Mouse (Mus musculus) adrenal gland, adult 18-20 months (tissue): ENCODE measurements around the gene Becn1. TPM values are rescaled to one million over a fixed set of nuclear protein-coding genes. Genes with fewer than 3 reads are reported as not detected.

Source experiments
- DNase-seq, 2 experiments: peaks; one replicate each; pipeline ENCODE4 v3.0.0; 2021 to 2022; ENCODE audit warnings: low spot score in 2 of 2
- total RNA-seq, 2 experiments: library from RNA; stranded (reverse); gene quantifications; 1 replicate in 1 of 2; 2 replicates in 1 of 2; pipeline ENCODE4 v1.2.3; 2021

Becn1 gene
- total RNA-seq, 2 experiments from 2014 or later = 151 to 161 TPM

DNA sequence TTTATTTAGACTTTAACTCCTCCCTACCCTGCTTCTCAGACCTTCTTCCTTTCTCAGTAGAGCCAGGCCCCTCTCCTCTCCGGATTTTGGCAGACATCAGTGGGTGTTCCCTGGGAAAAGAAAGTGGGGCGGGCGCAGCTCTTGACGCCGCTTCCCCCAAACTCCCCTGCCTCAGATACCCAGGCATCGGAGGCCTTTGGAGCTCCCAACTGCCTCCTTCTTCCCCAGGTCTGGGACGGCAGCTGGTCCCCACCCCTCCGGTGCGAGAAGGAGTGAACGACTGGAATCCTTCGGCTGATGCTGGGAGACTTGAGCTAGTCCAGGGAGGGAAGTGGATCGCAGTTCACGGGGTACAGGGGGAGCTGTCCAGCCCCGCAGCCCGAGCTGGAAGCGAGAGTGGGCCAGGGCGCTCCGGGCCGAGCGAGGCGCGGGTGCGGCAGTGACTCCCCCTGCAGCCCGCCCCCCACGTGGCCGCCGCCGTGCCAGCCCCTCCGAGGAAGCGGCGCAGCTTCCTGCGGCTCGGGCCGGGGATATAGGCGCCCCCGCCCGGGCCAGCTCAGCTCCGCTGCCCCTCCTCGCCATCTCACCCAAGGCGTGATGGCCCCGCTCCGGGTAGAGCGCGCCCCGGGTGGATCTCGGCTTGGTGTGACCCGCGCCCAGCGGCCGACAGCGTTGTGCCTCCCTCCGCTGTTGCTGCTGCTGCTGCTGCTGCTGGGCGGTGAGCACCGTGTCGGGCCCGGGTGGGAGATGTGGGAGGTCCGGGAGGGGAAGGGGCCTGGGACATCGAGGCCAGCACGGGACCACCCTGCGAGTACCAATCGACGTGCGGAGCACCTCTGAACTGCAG, 56.0 kb downstream of the Becn1 start, which contains the start of gene Ramp2:
TSS of gene Ramp2 (plus strand) at position 174 of the 847 bp plus-strand sequence.
- DNase-seq = peak in 1 of 2 experiments; percentile 63

GRCm38 (mm10) chr11:101245071-101245470, 57.0 kb downstream of the Becn1 start:
- no peak for DNase-seq

DNA sequence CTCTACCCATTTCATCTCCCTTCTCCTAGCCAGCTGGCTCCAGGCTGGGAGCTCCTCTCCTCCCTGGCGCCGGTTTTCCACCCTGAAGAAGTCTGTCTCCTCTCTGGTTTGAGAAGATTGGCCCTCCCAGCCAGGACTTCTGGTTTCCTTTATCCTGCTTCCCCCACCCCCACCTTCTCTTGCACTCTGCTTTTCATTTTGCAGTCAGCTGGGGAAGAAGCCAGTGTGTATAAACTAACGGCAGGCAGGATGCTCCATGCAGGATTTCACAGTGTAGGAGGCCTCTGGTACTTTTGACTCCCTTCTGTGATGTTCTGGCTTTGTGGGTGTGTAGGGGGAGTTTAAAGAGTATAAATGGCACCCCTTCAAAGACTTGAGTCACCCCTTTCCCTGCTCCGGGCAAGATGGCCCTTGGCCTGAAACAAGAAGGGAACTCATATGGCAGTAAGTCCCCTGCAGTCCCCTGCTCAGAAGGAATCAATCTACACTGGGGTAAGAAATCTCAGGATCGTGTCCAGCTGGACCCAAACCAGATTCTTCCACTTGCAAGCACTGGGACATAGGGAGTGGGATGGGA, 63.9 kb downstream of the Becn1 start:
- peak in 1 of 2 experiments; percentile 25 for DNase-seq

GRCm38 (mm10) chr11:101236782-101237181, 65.3 kb downstream of the Becn1 start:
- DNase-seq = no peak

Other genes with a start within 250 kb of the Becn1 start
- gene Naglu, start 232.3 kb downstream of the Becn1 start, total RNA-seq = 10 to 100 TPM; 25.8 to 39.0 TPM
- gene Hsd17b1, start 223.9 kb downstream of the Becn1 start, total RNA-seq = 1 to 10 TPM; 1.2 to 2.0 TPM
- 10 to 100 TPM; 84.4 to 94.1 TPM for gene Coasy, start 219.7 kb downstream of the Becn1 start, total RNA-seq
- gene Mlx, start 215.0 kb downstream of the Becn1 start, total RNA-seq = 10 to 100 TPM; 46.5 to 61.8 TPM
- 1 to 10 TPM; 2.8 to 3.8 TPM for gene Psmc3ip, start 206.8 kb downstream of the Becn1 start, total RNA-seq
- 10 to 100 TPM; 50.3 to 57.4 TPM for gene Retreg3, start 182.4 kb downstream of the Becn1 start, total RNA-seq
- gene Tubg1, start 182.3 kb downstream of the Becn1 start, total RNA-seq = 10 to 100 TPM; 32.9 to 37.0 TPM
- gene Tubg2, start 146.4 kb downstream of the Becn1 start, total RNA-seq = 1 to 10 TPM; 5.9 to 6.4 TPM
- gene Cntnap1, start 131.8 kb downstream of the Becn1 start, total RNA-seq = 1 to 10 TPM; 6.4 to 7.3 TPM
- 10 to 100 TPM; 24.3 to 25.6 TPM for gene Plekhh3, start 130.9 kb downstream of the Becn1 start, total RNA-seq
- gene Ccr10, start 126.8 kb downstream of the Becn1 start, total RNA-seq = under 1 TPM in 1 of 2 experiments, not detected in 1; 0.51 TPM
- gene Ezh1, start 75.8 kb downstream of the Becn1 start, total RNA-seq = 10 to 100 TPM; 29.5 to 35.6 TPM
- 10 to 100 TPM; 38.3 to 41.4 TPM for gene Ramp2, start 56.3 kb downstream of the Becn1 start, total RNA-seq
- gene Vps25, start 48.6 kb downstream of the Becn1 start, total RNA-seq = 100 to 1,000 TPM in 1 of 2 experiments, 10 to 100 TPM in 1; 89.3 to 113 TPM
- 1 to 10 TPM; 4.1 to 4.6 TPM for gene Wnk4, start 41.7 kb downstream of the Becn1 start, total RNA-seq
- under 1 TPM; 0.33 to 0.99 TPM for gene Cntd1, start 23.3 kb downstream of the Becn1 start, total RNA-seq
- 10 to 100 TPM; 79.9 to 86.3 TPM for gene Coa3, start 23.2 kb downstream of the Becn1 start, total RNA-seq
- 100 to 1,000 TPM; 139 to 164 TPM for gene Psme3, start 13.9 kb upstream of the Becn1 start, total RNA-seq
- 1 to 10 TPM; 6.0 to 7.0 TPM for gene Aoc2, start 22.8 kb upstream of the Becn1 start, total RNA-seq
- gene Aoc3, start 28.3 kb upstream of the Becn1 start, total RNA-seq = 100 to 1,000 TPM in 1 of 2 experiments, 10 to 100 TPM in 1; 40.0 to 124 TPM
- gene G6pc, start 65.3 kb upstream of the Becn1 start, total RNA-seq = 10 to 100 TPM; 13.0 to 27.5 TPM
- gene Aarsd1, start 115.3 kb upstream of the Becn1 start, total RNA-seq = 10 to 100 TPM; 29.1 to 38.1 TPM
- 1 to 10 TPM; 2.7 to 4.7 TPM for gene Gm27029, start 122.5 kb upstream of the Becn1 start, total RNA-seq
- gene Rundc1, start 122.8 kb upstream of the Becn1 start, total RNA-seq = 10 to 100 TPM; 28.2 TPM
- gene Ptges3l, start 123.0 kb upstream of the Becn1 start, total RNA-seq = 1 to 10 TPM; 6.1 TPM
- gene Rpl27, start 140.0 kb upstream of the Becn1 start, total RNA-seq = 10 to 100 TPM; 68.8 to 83.9 TPM
- gene Ifi35, start 146.1 kb upstream of the Becn1 start, total RNA-seq = 10 to 100 TPM; 30.0 to 38.8 TPM
- 10 to 100 TPM in 1 of 2 experiments, 1 to 10 TPM in 1; 9.8 to 14.9 TPM for gene Rnd2, start 162.7 kb upstream of the Becn1 start, total RNA-seq
- gene Vat1, start 163.9 kb upstream of the Becn1 start, total RNA-seq = 100 to 1,000 TPM; 126 TPM
- gene Brca1, start 249.7 kb upstream of the Becn1 start, total RNA-seq = under 1 TPM; 0.80 to 0.96 TPM
- gene Nbr1, start 249.9 kb upstream of the Becn1 start, total RNA-seq = 100 to 1,000 TPM; 128 to 165 TPM